Mouse (Mus musculus) mesoderm, embryonic 11.5 days (tissue): ENCODE results near the gene Ifi205.
"Not testable (repeated sequence)": the region's sequence is repeated elsewhere in the genome, so short reads cannot be mapped to it uniquely, and the experiment has no call there.

Source experiments
- DNase-seq: peaks from one replicate; pipeline ENCODE4 v3.0.0-alpha.2; 2012; ENCODE audit warnings: low read depth, low spot score

Ifi205 gene

GRCm38 (mm10) chr1:174031698-174032097, at the start of gene Ifi205:
TSS of gene Ifi205 (minus strand) at chr1:174031810.
- no peak for DNase-seq

DNA sequence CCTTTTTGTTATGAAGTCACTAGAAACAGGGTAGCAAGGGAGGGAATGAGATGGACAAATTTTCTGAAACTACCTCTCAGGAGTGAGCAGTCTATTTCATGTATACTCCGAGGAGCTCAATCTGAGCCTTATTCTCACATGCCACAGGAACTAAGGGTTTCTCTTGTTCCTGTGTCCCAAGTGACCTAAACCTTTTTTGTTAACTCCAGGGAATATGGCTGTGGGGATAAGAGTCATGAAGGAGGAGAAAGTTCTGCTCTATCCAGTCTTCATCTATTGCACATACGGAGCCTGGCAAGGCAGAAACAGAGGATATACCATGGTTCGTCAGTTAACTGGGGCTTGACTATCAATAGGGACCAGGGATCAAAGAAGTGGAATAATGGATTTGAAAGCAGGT, 34.7 kb upstream of the Ifi205 start, which contains the start of gene Olfr430:
Gene Olfr430, plus strand, starts transcription at position 301 of the 400 bp plus-strand sequence.
- DNase-seq: no peak

DNA sequence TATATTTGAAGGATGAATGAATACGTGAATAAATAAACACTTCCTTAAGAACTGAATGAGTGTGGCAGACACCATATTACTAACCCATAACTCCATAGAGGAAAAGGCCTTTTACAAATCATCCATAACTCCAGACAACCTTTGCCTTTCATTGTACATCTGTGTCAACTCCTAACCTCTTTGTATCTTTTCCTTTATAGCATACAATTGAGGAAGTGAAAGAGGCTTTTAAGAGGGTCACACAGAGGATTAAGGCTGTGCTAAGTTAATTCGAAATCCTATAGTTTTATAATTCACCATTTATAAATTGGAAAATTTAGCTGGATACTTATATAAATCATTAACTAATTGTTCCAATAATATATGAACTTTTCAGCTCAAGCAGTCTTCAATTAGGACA, 23.6 kb upstream of the Ifi205 start:
- no peak for DNase-seq

DNA sequence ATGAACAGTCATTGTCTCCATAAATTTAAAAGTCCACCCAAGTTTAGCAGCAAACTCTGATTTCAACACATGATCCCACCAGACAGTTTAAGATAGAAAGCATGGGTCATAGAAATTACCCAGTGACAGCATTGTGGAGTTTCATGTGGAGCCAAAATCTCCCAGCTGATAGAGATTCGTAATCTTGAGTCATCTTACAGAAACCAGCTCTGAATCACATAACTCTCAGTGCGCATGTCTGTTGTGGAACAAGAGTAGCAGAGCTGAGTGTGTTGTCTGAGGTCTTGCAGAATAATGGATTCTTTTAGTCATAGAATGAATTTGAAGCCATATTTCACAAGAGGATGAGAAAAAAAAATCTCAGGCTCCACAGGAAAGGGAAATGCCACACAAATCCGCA, 21.4 kb upstream of the Ifi205 start:
- no peak for DNase-seq

DNA sequence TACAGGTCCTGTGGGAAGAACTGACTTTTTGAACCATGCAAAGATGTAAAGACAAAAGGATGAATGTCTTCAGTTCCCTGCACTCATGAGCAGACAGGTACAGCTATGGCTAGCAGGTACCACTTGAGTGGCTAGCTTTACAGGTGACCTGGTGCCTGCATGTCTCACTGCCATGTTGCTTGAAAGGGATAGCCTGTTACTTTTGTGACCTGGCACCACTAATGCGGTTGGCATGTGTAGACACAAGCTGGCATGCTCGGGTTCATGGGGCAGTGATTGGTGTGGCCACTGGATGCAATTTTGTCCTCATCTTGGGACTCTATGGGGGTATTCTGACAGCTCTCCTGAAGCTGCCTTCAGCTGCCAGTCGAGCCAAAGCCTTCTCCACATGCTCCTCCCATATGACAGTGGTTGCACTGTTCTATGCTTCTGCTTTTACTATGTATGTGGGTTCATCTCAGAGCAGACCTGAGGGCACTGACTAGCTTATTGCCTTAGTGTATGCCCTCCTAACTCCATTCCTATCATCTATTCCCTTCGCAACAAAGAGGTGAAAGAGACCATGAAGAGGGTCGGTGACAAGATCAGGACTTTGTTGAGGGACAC, 20.4 kb upstream of the Ifi205 start:
- no peak for DNase-seq

- no peak for DNase-seq
These were observed 19.9 kb upstream of the Ifi205 start for GRCm38 (mm10) chr1:174051515-174051914.

GRCm38 (mm10) chr1:174050532-174050931, 18.9 kb upstream of the Ifi205 start:
- no peak for DNase-seq

DNA sequence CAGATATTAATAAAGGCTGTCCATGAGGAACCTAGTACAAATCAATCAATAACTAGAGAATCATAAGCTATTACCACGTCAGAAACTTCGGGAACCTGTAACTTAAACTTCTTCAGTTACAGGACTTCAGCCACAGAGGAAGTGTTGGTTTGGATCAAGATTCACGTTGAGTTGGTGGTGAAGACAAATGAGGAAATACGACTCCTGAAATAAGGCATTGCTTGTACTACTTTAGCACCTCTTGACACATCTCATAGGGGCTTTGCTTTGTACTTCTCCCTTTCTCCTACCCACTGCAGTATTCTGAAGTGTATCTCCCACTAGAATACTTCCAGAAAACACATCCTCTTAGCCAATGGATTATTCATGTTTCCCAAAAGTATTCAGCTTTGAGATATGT, 17.7 kb upstream of the Ifi205 start:
- DNase-seq: not testable (repeated sequence)

DNA sequence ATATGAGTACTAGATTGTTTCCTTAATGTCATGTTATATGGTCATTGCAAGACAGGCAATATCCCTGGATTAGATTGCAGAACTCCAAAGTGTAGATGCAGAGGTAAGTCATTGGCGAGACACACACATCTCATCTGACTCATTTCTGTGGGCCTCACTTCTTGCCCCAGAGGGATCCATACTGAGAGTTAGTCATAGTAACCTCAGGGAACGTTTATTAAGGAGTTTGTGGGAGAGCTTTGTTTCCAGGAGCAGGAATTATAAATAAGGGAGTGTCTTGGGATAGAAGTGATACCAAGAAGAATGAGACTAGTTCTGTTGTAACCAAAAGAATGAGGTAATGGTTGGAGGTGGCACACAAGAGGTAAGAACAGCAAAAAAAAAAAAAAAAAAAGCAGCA, 17.3 kb upstream of the Ifi205 start, which contains the start of gene Olfr432:
Gene Olfr432, plus strand, starts transcription at position 313 of the 400 bp plus-strand sequence.
- no peak for DNase-seq

DNA sequence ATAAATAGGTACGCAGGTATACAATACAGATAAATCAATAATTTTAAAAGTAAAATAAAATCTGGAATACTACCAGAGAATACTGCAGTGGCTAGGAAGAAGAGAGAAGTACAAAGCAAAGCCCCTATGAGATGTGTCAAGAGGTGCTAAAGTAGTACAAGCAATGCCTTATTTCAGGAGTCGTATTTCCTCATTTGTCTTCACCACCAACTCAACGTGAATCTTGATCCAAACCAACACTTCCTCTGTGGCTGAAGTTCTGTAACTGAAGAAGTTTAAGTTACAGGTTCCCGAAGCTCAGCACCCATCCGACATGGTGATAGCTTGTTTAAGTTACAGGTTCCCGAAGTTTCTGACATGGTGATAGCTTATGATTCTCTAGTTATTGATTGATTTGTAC, 16.6 kb upstream of the Ifi205 start:
- DNase-seq: not testable (repeated sequence)

GRCm38 (mm10) chr1:174044431-174044830, 12.8 kb upstream of the Ifi205 start:
- DNase-seq: no peak

DNA sequence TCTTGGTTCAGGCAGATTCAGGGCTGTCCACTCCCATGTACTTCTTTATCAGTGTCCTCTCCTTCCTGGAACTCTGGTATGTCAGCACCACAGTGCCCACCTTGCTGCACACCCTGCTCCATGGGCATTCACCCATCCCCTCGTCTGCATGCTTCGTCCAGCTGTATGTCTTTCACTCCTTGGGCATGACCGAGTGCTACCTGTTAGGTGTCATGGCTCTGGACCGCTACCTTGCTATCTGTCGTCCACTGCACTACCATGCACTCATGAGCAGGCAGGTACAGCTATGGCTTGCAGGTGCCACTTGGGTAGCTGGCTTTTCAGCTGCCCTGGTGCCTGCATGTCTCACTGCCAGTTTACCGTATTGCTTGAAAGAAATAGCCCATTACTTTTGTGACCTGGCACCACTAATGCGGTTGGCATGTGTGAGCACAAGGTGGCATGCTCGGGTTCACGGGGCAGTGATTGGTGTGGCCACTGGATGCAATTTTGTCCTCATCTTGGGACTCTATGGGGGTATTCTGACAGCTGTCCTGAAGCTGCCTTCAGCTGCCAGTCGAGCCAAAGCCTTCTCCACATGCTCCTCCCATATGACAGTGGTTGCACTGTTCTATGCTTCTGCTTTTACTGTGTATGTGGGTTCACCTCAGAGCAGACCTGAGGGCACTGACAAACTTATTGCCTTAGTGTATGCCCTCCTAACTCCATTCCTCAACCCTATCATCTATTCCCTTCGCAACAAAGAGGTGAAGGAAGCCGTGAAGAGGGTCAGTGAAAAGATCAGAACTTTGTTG, 10.7 kb upstream of the Ifi205 start:
- DNase-seq: not testable (repeated sequence)

- DNase-seq: no peak
These were observed 9.0 kb upstream of the Ifi205 start, which contains the start of gene Olfr433 for GRCm38 (mm10) chr1:174040523-174041177. TSS of gene Olfr433 (plus strand) at chr1:174040705.

- DNase-seq: no peak
These were observed 6.9 kb upstream of the Ifi205 start for GRCm38 (mm10) chr1:174038480-174038879.

DNA sequence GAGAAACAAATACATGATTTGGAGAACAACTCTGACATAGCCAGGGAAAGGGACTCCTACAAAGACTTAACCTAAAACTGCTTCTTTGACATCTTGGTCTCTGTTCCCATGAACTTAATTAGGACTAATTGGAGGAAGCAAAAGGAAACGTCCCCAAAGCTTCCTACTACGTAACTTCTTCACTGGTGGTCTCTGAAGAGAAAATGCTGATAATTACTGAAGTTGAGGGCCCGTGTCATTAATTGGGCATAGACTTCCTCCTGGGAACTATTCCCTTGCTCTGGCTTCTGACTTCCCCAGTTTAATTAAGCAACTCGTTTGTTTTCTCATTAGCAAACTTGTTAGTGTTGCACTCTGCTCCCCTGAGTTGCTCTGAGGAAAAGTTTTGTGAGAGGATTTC, 4.2 kb upstream of the Ifi205 start:
- DNase-seq: no peak

GRCm38 (mm10) chr1:174007050-174007449, 24.6 kb downstream of the Ifi205 start:
- DNase-seq: not testable (repeated sequence)

GRCm38 (mm10) chr1:174004352-174005109, 27.1 kb downstream of the Ifi205 start:
- DNase-seq: not testable (repeated sequence)

DNA sequence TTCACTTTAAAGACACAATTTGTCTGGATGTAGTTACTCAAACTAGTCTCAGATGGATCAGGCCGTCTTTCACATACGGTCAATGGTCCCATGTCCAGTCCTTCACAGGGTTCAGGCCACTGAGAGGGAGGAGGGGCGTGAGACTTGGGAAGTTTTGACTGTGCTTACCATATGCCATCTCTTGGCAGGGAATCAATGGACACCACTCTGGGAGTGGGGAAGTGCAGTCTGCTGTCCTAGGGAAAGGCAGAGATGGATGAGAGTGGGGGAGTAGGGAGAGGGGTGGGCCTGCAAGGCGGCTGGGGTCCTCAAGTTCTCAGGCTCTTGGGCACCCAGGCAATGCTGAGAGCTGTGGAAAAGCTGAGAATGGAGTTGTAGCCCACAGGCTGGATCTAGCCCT, 36.6 kb downstream of the Ifi205 start:
- no peak for DNase-seq

GRCm38 (mm10) chr1:173982694-173983305, 48.8 kb downstream of the Ifi205 start, which contains the start of gene Ifi202b:
TSS of gene Ifi202b (minus strand) at chr1:173982744.
- DNase-seq: not testable (repeated sequence)

DNA sequence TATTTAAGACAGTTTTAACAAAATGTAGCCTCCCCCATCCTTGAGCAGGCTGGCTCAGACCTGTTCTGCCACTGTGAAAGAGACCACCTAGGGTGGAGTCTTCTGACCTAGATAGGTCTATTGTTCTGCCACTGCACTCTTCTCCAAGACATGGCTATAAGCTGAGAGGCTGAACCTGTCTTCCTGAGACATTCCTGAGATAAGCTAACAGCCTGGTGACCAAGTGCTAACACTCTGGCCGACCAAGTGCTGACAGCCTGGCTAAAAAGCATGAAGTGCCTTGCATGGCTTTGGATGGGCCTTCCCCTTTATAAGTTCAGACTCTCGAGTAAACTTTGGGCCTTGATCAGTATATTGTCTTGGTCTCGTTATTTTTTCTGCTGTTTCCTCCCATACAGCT, 50.6 kb downstream of the Ifi205 start:
- not testable (repeated sequence) for DNase-seq

DNA sequence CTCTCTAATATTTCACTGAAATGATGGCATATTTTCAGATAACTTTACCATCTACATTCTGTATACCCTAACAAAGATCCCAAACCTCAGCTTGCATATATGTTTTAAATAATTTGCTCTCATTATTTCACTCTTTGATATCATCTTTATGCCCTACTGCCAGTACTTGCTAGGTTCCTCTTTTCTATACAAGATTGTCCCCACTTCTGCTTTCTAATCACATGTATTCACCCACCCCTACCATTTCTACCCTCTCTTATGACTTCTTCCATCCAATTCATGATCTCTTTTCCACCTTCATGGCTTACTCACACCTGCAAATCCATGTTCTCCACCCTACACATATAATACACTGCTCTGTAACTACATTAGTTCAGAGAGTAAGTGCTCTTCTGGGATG, 54.0 kb downstream of the Ifi205 start:
- no peak for DNase-seq
